Mouse (Mus musculus) olfactory bulb, adult 2 months (tissue): ENCODE measurements at regions not wholly inside any gene's neighbourhood (a gene's known extent, or its start where the extent isn't known, plus 50 kb on each side); places are given as distances from the start of the nearest gene placed in this dataset.
"Not testable (repeated sequence)": the region's sequence is repeated elsewhere in the genome, so short reads cannot be mapped to it uniquely, and the experiment has no call there.

ENCODE experiments used
- H3K27ac ChIP-seq: fragments of 200-500 bp; 2 replicates; pipeline ENCODE4 v1.5.1; 2012; ENCODE audit warnings: low read depth, low read length; ENCODE audit not compliant: insufficient read depth
- H3K4me1 ChIP-seq: fragments of 200-500 bp; 2 replicates; pipeline ENCODE4 v1.6.1; 2012; ENCODE audit warnings: low read length; ENCODE audit not compliant: control insufficient read depth, insufficient read depth
- H3K4me3 ChIP-seq: fragments of 200-500 bp; 2 replicates; pipeline ENCODE4 v1.5.1; 2012; ENCODE audit warnings: mild to moderate bottlenecking, low read depth, low read length, moderate library complexity; ENCODE audit not compliant: insufficient read depth
- CTCF ChIP-seq: fragments of 200-500 bp; IDR thresholded peaks from 2 replicates; pipeline ENCODE4 v1.5.1; 2012; ENCODE audit warnings: low read depth, mild to moderate bottlenecking, low read length, moderate library complexity; ENCODE audit not compliant: insufficient read depth
- POLR2A ChIP-seq: fragments of 200-500 bp; IDR thresholded peaks from 2 replicates; pipeline ENCODE4 v1.6.1; 2012; ENCODE audit warnings: mild to moderate bottlenecking, low read depth, low read length, moderate library complexity; ENCODE audit not compliant: insufficient read depth
- WGBS: fragments of 180-500 bp; shearing (Covaris S2); methylation state at CpG from one replicate; pipeline ENCODE4 v1.1.7; 2018; 5-methylcytosine and 5-hydroxymethylcytosine counted together

DNA sequence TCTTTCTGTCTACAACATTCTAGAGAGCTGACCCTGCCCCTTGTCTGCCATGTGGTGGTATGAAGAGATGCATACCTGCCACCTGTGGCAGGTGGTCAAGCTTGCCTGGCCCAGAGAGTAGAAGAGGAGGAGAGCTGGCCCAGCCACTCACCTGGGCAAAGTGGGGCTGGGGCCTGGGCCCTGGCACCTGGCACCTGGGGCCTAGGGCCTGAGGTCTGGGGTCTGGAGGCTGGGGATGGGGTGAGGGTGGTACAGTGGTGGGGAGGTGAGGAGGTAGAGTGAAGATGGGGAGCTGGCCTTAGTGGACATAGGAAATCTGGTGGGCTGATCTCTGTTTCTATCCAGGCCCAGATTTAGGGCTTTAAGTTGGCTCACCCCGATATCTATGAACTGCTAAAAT, 733.1 kb downstream of the Rab28 start:
- no peaks in the 10 kb centered on the region for H3K4me1 ChIP-seq
- no peak overlapping the region for H3K27ac ChIP-seq
- no peak overlapping the region for H3K4me3 ChIP-seq
- TF ChIP-seq CTCF (no peak), POLR2A (no peak)
- 89% methylated on average over 1 of the region's 1 CpGs for WGBS

DNA sequence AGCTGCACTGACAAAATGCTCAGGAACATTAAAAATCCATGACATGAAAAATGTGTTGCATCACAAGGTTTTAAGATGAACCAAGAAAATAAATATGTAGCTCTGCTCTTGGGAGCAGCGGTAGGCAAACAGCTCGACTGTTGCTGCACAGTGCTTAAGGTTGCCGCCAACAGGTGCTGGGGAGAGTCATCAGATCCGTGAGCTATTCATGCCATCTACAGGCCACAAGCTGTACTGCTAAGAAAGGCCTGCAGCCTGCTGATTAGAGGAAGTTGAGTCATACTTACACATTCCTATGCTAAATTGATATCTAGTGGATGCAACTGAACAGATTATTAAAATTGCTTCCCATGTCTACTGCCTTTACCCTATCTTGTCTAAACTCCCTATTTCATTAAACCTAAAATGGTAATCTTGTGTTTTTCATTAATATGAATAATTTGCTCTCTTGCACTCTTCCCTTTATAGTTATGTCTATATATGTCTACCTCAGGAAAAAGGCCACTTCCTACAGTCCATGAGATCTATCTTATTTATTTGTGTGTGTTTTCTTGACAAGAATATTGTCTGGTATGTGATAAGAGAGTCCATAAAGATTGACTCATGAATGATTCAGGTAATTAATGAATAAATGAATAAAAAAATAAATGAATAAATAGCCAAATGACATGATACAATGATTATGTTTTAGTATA, 754.9 kb downstream of the Rab28 start:
- Histone ChIP-seq H3K27ac (no peak overlapping the region), H3K4me3 (no peak overlapping the region), H3K4me1 (no peaks in the 10 kb centered on the region)
- TF ChIP-seq POLR2A (no peak), CTCF (peak; percentile 61; the same call in 1 of the 2 replicates)
- under 1% methylated on average over 4 of the region's 4 CpGs for WGBS

DNA sequence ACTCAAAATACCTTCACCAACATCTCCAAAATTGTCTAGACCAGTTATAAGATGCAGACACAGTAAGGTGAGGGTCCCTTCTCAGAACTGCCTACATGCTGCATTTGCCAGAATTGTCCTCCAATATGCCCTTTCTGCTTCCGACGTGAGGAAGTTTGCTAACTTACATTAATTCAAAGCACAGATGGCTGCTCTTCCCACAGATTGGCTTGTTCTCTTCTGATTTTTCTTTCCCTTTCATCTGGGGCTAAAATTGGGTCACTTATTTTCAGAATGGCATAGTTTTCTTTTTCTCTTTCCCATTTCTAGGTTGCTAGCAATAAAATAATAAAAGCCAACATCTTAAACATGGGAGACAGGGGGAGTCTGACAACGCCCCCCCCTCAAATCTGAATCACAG, 778.8 kb downstream of the Rab28 start:
- Histone ChIP-seq H3K4me3 (no peak overlapping the region), H3K27ac (no peak overlapping the region), H3K4me1 (no peaks in the 10 kb centered on the region)
- TF ChIP-seq CTCF (no peak), POLR2A (no peak)
- 61% methylated on average over 3 of the region's 3 CpGs for WGBS

GRCm38 (mm10) chr5:40920920-40921319, 787.0 kb downstream of the Rab28 start:
- no peak overlapping the region for H3K27ac ChIP-seq
- 84% methylated on average over 2 of the region's 2 CpGs for WGBS
- no peak overlapping the region for H3K4me3 ChIP-seq
- no peaks in the 10 kb centered on the region for H3K4me1 ChIP-seq
- TF ChIP-seq POLR2A (no peak), CTCF (no peak)

- H3K4me1 ChIP-seq: no peaks in the 10 kb centered on the region
- 75% methylated on average over 3 of the region's 3 CpGs for WGBS
- H3K4me3 ChIP-seq: no peak overlapping the region
- TF ChIP-seq CTCF (no peak), POLR2A (no peak)
- no peak overlapping the region for H3K27ac ChIP-seq
Observed at GRCm38 (mm10) chr5:40908803-40909202, 799.2 kb downstream of the Rab28 start.

DNA sequence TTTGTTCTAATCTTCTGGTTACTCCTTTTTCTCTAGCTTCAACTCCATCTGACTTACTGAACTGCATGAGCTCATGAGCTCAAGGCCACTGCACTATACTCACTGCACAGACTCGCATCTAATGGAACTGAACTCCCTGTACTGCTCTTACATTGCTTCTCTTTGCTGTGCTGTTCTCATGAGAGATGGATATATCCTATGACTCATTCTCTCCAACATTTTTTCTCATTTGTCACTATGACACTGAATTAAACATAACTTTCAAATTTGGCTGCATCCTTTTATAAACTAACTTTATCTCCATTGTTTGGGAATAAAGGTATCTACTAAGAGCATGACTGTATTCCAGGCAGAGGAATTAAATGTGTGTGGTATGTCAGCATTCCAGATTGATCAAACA, 806.2 kb downstream of the Rab28 start:
- no peak for TF ChIP-seq POLR2A
- TF ChIP-seq CTCF: no peak
- 67% methylated on average over 1 of the region's 1 CpGs for WGBS
- Histone ChIP-seq H3K4me1 (no peaks in the 10 kb centered on the region), H3K4me3 (no peak overlapping the region), H3K27ac (no peak overlapping the region)

- TF ChIP-seq CTCF (no peak), POLR2A (no peak)
- H3K4me1 ChIP-seq: no peaks in the 10 kb centered on the region
- H3K4me3 ChIP-seq: no peak overlapping the region
- WGBS: 53% methylated on average over 5 of the region's 5 CpGs
- H3K27ac ChIP-seq: no peak overlapping the region
Observed at GRCm38 (mm10) chr5:40882886-40883285, 825.1 kb downstream of the Rab28 start.

DNA sequence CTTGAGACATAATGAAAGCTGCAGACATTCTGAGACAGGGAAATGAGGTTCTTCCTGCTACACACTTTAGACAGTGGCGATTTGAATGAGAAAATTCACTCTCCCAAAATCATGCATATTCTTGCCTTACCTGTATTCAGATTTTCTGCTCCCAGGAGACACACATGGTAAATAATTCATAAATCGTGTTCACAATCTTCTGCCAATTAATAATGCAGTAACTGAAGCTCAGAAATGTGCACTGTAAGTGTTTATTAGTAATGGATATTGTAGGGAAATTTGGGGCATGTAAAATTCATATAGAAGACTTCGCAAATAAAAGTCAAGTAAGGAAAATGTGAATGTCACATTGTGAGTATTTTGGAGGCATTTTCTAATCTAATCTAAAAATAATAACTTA, 830.2 kb downstream of the Rab28 start:
- Histone ChIP-seq H3K27ac (no peak overlapping the region), H3K4me3 (no peak overlapping the region), H3K4me1 (no peaks in the 10 kb centered on the region)
- 84% methylated on average over 3 of the region's 3 CpGs for WGBS
- TF ChIP-seq CTCF (no peak), POLR2A (no peak)

DNA sequence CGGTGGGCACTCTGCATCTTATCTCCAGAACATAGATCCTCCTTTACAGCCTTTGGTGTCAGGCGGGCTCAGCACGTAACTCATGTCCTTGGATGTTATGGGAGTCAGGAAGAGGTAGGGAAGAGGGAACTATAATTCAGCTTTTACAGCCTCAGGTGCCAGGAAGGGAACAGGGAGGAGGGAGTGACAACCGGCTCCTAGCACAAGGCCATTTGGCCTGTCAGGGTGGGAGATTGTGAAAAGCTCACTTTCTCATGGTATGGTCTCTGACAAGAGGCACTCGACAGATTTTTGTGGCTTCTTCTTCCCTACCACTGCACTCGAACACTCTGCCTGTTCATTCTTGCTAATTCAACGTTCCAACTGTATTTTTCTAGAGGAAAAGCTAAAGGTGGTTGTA, 845.6 kb downstream of the Rab28 start:
- H3K4me1 ChIP-seq, H3K4me3 ChIP-seq, H3K27ac ChIP-seq: not testable (repeated sequence)
- WGBS: 93% methylated on average over 7 of the region's 7 CpGs
